Mouse (Mus musculus) ovary, postnatal 36 days (tissue): ENCODE data around the gene Lcor.

Experiments used
- DNase-seq: peaks from one replicate; pipeline ENCODE4 v3.0.0; 2022; ENCODE audit warnings: low spot score, mixed read lengths

Gene Lcor

DNA sequence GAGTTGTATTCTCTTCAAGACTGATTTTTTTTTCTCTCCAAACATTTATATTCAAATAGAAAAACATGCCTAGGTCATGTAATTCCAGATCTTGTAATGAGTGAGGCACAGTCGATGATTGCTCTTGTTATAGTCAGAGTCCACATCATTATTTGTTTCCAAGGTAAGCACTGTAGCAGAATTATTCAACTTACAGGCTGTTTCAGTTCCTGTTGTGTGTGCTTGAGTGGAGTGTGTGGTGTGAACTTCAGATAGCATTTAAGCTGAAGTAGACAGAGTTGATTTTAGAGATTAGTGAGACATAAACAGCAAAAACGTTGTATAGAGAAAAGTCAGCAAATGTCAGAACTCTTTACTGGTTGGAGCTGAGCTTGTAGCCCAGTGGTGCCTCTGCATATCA is 86.4 kb downstream of the Lcor start:
- no peak for DNase-seq

GRCm38 (mm10) chr19:41573700-41574099 is 91.3 kb downstream of the Lcor start:
- no peak for DNase-seq

DNA sequence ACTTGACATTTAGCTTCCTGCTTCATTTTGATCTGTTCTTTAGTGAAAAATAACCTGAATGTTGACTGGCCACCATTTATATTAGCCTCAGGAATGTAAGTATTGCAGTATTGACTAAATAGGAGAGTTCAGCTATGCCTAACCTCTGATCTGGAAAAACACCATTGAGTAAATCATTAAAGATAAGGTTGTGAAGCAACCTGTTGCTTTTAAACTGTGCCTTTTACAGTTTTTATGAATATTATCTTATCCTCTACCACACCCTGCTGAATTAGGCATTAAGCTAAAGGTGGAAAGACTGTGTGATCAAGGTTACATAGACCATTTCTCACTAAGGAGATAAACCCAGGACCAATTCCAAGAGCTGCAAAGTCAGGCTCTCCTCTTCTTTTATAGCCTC is 95.1 kb downstream of the Lcor start:
- no peak for DNase-seq

- DNase-seq: peak; percentile 58
These were observed 97.0 kb downstream of the Lcor start for GRCm38 (mm10) chr19:41579311-41579920.

DNA sequence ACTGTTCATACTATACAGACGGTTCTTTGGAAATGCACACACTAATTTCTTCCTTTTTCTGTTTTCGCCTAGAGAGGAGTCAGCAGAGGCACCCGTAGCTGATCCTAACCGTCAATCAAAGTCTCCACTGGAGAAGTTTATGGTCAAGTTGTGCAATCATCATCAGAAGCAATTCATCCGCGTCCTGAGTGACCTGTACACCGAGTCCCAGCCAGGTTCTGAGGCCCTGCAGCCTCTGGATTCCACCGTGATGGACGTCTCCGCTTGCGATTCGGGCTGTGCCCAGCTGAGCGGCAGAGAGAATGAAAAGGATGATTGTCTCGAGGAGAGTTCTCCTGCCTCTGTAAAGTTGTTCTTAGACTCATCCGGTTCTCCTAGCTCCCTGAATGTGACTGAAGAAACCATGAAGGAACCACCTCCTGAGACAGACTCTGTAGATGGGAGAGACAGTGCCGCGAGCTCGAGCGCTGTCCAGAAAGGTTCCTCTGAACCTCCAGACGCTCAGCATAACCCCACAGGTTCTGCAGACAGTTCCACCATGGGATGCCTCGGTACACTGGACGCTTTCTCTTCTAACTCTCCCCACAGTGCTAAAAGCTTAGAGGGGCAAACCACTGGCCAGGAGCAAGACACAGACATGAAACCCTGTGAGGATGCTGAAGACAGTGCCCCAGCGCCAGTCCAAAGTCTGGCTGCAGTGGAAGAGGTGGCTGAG is 99.4 kb downstream of the Lcor start, which contains the start of gene Gm340:
Gene Gm340 (plus strand): TSS at position 665 of the 715 bp plus-strand sequence.
- DNase-seq: no peak

DNA sequence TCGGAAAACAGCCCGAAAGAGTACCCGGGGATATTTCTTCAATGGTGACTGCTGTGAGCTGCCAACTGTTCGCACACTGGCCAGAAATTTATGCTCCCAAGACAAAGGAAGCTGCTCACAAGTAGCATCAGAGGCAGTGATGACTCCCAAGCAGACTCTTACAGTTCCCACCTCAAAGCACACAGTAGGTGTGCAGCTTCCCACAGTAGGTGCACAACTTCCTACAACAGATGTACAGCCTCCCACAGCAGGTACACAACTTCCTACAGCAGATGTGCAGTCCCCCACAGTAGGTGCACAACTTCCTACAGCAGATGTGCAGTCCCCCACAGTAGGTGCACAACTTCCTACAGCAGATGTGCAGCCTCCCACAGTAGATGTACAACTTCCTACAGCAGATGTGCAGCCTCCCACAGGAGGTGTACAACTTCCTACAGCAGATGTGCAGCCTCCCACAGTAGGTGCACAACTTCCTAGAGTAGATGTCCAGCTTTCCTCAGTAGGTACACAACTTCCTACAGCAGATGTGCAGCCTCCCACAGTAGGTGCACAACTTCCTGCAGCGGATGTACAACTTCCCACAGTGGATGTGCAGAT is 100.6 kb downstream of the Lcor start:
- no peak for DNase-seq

- no peak for DNase-seq
These were observed 104.3 kb downstream of the Lcor start for GRCm38 (mm10) chr19:41586752-41587151.

DNA sequence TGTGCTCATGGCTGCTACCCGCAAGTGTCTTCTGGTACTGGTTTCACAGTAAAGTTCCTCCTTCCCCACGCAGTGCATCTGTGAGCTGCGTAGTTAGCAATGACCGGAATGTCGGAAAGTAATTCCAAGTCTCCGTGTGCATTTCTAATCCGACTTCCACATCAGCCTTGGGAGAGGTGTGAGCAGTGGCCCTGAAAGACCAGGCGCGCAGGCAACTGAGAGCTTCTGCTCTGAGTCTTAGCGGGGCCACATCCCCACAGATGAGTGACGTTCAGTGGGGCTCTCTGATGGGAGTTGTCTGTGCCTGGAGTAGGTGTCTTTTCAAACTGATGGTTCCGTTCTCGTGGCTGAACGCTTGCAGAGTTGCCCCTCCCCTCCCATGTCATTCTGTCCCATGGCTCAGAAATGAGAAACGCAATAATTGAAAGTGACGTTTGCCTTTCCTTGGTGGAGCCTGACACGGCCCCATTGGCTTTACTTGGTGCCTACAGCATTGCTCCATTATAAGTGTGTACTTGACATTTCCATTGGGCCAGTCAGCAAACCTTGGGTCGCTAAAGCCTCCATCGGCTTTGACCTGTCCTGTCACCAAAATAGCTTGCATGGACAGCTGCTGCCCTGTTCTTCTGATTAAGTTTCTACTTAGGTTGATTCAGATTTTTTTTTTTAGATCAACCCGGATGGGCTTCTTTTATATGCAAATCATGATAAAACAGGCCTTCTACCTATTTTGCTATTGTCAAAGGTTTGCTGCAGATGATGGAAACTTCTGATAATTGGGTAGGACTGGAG is 105.2 kb downstream of the Lcor start:
- DNase-seq: no peak

DNA sequence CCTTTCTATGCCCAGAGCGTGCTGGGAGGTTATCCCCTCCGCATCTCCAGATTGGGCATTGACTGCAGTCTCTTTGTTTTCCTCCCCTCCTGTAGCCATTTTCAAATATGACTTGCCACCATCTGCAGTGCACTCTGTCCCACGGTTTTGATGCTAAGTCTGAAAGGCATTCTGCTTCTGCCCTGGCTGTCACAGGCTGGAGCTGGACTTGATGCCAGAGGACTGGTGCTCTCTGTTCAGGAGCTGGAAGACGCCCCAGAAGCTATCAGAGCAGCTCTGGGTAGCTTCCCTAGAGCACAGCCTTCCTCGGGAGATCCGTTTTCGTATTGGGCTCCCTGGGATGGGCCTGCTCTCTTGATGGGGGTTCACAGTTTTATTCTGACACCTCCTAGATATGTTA is 106.6 kb downstream of the Lcor start:
- no peak for DNase-seq

- DNase-seq: no peak
These were observed 107.2 kb downstream of the Lcor start for GRCm38 (mm10) chr19:41589681-41590080.

- no peak for DNase-seq
These were observed 109.4 kb downstream of the Lcor start for GRCm38 (mm10) chr19:41591808-41592207.

- DNase-seq: peak; percentile 31
These were observed 114.9 kb downstream of the Lcor start for GRCm38 (mm10) chr19:41597170-41597894.

GRCm38 (mm10) chr19:41600647-41601046 is 118.2 kb downstream of the Lcor start:
- no peak for DNase-seq

GRCm38 (mm10) chr19:41606208-41606987 is 124.0 kb downstream of the Lcor start:
- DNase-seq: no peak

DNA sequence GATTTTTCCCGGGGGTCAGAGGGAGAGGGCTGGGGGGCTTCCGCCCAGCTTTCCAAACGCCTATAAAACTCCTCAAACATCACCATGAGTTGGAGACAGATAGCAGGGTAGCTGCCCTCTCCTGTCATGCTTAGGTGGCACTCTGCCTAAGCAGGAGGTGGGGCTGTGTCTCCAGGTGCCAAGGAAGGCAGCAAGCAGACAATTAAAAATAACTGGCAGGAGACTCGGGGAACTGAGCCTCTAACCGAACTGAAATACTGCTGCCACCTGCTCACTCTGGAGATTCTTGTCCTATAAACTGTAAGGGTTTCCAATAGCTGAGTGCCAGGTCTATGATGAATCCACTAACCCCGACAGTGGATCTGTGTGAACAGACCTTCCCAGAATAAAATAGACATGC is 129.2 kb downstream of the Lcor start:
- no peak for DNase-seq
